Mouse (Mus musculus) megakaryocyte progenitor cell, adult 5-6 weeks (primary cell): ENCODE measurements around the gene Ipmk. TPM values are rescaled to one million over a fixed set of nuclear protein-coding genes. Genes with fewer than 3 reads are reported as not detected.
A peak's percentile ranks its signal among the peaks of the same experiment; 100 is the strongest.

Experiments used
- ATAC-seq: replicated peaks from 2 replicates; pipeline ENCODE4 v1.8.0; 2016; ENCODE audit warnings: mild to moderate bottlenecking, moderate TSS enrichment, inconsistent platforms; ENCODE audit not compliant: poor library complexity
- total RNA-seq, 2 experiments: library from RNA; stranded (forward) in 1 of 2; stranded (reverse) in 1 of 2; fragments of 157-497, 149-512 nt in 1 of 2; fragments of 200-1000 nt in 1 of 2; gene quantifications; 2 replicates each; pipeline versions ENCODE4 v1.2.3 to v1.2.4; 2015 to 2017

Gene Ipmk
- total RNA-seq, 2 experiments from 2014 or later = 24.8 to 26.0 TPM

DNA sequence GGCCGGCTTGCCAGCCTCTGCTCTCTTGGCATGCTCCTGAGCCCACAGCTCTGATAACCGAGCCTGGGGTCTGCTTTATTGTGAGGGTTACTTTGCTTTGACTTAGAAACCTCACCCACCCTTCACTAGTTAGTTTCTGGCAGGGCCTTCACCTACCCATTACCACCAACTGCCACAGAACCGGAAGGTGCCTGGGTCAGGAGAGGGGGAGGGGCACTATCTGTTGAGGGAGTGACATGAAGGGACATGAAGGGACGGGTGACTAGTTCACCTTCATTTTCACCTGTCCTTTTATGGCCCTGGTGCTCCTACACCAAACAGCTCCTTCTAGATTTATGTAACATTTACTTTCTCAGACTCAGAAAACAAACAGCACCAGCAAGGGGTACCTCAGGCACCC is 8.1 kb upstream of the Ipmk start:
- peak; percentile 43 for ATAC-seq

DNA sequence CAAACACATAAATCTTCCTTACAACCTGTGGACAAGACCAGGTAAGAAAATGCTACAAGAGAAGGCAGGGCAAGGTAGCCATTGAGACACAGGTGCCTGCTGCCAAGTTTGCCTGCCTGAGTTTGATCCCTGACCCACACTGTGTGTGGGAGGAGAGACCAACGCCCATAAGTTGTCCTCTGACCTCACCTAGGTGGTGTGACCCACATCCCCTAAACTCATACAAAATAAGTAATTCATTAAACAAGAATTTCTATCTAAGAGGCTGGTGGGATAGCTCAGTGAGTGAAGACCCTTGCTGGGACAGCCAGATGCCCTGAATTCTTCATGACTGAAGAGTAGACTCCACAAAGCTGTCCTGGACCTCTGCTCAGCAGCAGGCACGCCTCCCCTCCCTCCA is 7.4 kb upstream of the Ipmk start:
- ATAC-seq = no peak

GRCm38 (mm10) chr10:71341290-71341689 is 6.3 kb upstream of the Ipmk start:
- no peak for ATAC-seq

GRCm38 (mm10) chr10:71342030-71342805 is 5.3 kb upstream of the Ipmk start:
- peak; percentile 33; the same call in 1 of the 2 replicates for ATAC-seq

GRCm38 (mm10) chr10:71343130-71343529 is 4.4 kb upstream of the Ipmk start:
- ATAC-seq = no peak

DNA sequence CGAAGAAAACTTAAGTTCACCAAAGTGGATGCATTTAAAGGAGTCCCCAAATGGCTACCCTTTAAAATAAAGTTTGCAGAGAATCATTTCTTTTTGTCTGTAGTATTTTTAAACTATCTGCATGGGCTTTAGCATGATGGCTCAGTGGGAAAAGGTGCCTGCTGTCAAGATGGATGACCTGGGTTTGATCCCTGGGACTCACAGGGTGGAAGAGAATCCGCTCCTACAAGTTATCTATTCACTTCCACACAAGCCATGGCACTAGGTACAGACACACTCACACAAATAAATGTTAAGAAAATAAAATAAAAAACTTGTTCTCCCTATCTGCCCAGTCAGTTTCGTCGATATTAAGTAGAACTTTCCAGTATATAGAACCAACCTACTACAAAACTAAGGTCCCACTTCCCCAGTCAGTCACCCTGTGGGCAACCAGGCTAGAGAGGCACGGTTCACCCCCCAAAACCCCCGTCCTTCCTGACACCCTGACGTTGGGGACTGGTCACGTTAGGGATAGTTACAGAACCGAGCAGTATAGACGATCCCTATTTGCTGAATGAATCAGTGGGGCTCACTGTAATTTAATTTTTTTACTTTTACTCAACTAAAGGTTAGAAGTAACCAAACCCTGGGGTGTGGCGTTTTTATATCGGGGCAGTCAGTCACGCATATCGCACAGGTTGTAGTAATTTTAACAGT is 3.8 kb upstream of the Ipmk start:
- no peak for ATAC-seq

- peak; percentile 33 for ATAC-seq
These were observed 2.9 kb upstream of the Ipmk start, which contains the start of gene Cisd1 for GRCm38 (mm10) chr10:71344579-71345143. Gene Cisd1 (minus strand): TSS chr10:71344954.

GRCm38 (mm10) chr10:71346106-71346505 is 1.5 kb upstream of the Ipmk start:
- ATAC-seq = no peak

- peak; percentile 0; the same call in 1 of the 2 replicates for ATAC-seq
These were observed 648 bp upstream of the Ipmk start for GRCm38 (mm10) chr10:71346722-71347508.

- ATAC-seq = peak; percentile 27
These were observed 537 bp downstream of the Ipmk start for GRCm38 (mm10) chr10:71347964-71348636.

GRCm38 (mm10) chr10:71348637-71349280 is 1.2 kb downstream of the Ipmk start:
- ATAC-seq = peak; percentile 13

- peak; percentile 32 for ATAC-seq
These were observed 1.7 kb downstream of the Ipmk start for GRCm38 (mm10) chr10:71349290-71349689.

DNA sequence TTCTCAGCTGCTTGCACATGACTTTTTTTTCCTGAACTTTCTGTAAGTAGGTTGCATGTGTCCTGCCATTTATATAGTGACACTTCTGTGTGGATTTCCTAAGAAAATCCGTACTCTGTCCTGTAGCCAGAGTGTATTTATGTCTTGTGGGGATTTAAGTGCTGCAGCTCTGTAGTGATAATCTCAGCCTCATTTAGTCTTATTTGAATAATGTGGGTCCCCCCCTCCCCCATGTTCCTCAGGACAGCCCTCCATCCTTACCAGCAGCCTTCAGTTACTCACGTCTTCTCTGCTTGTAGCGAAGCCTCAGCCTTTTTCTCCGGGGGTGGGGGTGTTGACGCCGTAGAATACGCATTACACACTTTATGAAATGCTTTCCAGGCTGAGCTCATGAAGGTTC is 3.7 kb downstream of the Ipmk start:
- ATAC-seq = no peak

- ATAC-seq = no peak
These were observed 6.3 kb downstream of the Ipmk start for GRCm38 (mm10) chr10:71353850-71354249.

DNA sequence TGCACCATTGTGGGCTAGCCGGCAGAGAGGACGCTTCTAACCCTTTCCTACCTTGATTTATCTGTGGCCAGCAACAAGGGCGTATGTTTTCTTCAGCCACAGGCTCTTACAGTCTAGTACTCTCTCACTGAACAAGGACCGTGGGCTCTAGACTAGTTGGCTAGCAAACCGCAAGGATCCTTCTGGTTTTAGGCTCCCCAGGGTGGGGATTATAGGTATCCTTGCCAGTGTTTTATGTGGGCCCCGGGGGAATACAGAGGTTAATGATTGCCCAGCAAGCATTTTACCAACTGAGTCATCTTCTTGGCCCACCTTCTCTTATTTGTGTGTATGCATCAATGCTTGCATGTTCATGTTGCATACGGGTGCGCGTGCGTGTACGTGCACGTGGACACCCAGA is 7.4 kb downstream of the Ipmk start:
- no peak for ATAC-seq

DNA sequence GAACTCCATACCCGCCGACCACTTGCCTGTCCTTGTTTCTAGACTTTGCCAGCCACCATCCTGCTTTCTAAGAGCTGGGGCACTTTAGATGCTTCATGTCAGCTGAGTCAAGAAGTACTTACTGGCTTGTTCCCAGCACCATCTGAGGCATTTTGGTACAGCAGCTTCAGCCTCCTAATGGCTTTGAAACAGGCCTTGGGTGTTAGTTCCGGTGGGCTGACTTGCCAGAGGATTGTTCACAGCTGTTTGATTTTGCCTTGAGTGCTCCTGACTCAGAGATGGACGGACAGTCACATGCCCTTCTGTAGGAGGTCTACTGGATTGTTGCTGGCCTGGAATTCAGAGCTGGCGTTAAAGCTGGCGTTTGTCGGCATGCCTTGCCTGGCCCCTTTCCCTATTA is 13.5 kb downstream of the Ipmk start:
- no peak for ATAC-seq

GRCm38 (mm10) chr10:71361836-71362562 is 14.4 kb downstream of the Ipmk start:
- ATAC-seq = peak; percentile 78

DNA sequence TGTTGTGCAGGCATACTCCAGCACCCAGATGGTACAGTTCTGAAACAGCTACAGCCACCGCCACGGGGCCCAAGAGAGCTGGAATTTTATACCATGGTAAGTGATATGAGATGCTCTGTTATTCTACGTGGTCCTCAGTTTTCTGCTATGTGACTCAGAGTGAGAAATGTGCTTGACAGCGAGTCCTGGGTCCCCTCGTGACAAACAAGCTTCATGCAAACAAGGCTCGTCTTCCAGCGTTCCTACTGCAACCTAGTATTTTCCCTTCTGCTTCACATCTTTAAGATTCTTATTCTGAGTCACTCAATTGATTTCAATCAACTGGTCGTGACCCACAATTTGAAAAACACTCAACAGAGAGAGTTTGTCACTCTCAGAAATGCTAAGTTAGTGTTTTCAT is 15.9 kb downstream of the Ipmk start:
- no peak for ATAC-seq

DNA sequence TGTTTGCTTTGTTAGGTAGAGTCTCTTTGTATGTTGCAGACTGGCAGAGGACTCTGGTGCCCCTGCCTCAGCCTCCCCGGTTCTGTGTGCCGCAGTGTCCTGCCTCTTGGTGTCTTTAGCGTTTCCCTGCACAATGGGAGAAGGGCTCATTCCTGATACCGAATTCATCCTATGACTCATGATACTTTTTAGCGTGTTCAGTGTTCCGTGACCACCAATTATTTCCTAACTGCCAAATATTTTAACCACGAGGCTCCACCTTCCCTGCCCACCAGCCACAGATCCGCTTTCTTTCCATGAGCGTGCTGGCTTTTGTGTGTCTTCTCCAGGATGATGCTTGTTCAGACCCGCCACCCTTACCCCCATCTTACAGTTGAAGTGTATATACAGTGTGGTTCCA is 16.3 kb downstream of the Ipmk start:
- peak; percentile 36 for ATAC-seq
